Mouse (Mus musculus) kidney, embryonic 15.5 days (tissue): ENCODE measurements at regions not wholly inside any gene's neighbourhood (a gene's known extent, or its start where the extent isn't known, plus 50 kb on each side); places are given as distances from the start of the nearest gene placed in this dataset.
A peak's percentile ranks its signal among the peaks of the same experiment; 100 is the strongest.

Experiments used
- ATAC-seq: fragments of 200-750 bp; cut with Nextera tagmentation; replicated peaks from 2 replicates; pipeline ENCODE4 v1.8.0; 2017; ENCODE audit warnings: moderate TSS enrichment; ENCODE audit not compliant: low FRiP score
- H3K27ac ChIP-seq: fragments of 300-500 bp; sonication (generic); 2 replicates; pipeline ENCODE4 v1.5.1; 2015; ENCODE audit warnings: mild to moderate bottlenecking, inconsistent platforms
- H3K27me3 ChIP-seq: fragments of 300-500 bp; sonication (generic); 2 replicates; pipeline ENCODE4 v1.6.1; 2015; ENCODE audit warnings: inconsistent platforms
- H3K36me3 ChIP-seq: fragments of 300-500 bp; sonication (generic); 2 replicates; pipeline ENCODE4 v1.6.1; 2015; ENCODE audit warnings: inconsistent platforms
- H3K4me1 ChIP-seq: fragments of 300-500 bp; sonication (generic); 2 replicates; pipeline ENCODE4 v1.6.1; 2015; ENCODE audit warnings: inconsistent platforms
- H3K4me2 ChIP-seq: fragments of 300-500 bp; sonication (generic); 2 replicates; pipeline ENCODE4 v1.6.1; 2015; ENCODE audit warnings: moderate library complexity, mild to moderate bottlenecking, inconsistent platforms
- H3K4me3 ChIP-seq: fragments of 300-500 bp; sonication (generic); replicated peaks from 2 replicates; pipeline ENCODE4 v1.5.1; 2015; ENCODE audit warnings: mild to moderate bottlenecking, inconsistent platforms
- H3K9ac ChIP-seq: fragments of 300-500 bp; sonication (generic); 2 replicates; pipeline ENCODE4 v1.6.1; 2015; ENCODE audit warnings: mild to moderate bottlenecking, inconsistent platforms
- H3K9me3 ChIP-seq: fragments of 300-500 bp; sonication (generic); replicated peaks from 2 replicates; pipeline ENCODE4 v1.6.1; 2016; ENCODE audit warnings: inconsistent platforms
- WGBS: fragments of 180-500 bp; shearing (Covaris S2); methylation state at CpG from one replicate; pipeline ENCODE4 v1.1.7; 2015; ENCODE audit warnings: mixed read lengths; 5-methylcytosine and 5-hydroxymethylcytosine counted together

GRCm38 (mm10) chr9:89827564-89827963, 82.1 kb upstream of the Rasgrf1 start:
- ATAC-seq = no peak
- WGBS = 51% methylated on average over 5 of the region's 5 CpGs
- peak overlapping the region; percentile 58 for H3K4me2 ChIP-seq

DNA sequence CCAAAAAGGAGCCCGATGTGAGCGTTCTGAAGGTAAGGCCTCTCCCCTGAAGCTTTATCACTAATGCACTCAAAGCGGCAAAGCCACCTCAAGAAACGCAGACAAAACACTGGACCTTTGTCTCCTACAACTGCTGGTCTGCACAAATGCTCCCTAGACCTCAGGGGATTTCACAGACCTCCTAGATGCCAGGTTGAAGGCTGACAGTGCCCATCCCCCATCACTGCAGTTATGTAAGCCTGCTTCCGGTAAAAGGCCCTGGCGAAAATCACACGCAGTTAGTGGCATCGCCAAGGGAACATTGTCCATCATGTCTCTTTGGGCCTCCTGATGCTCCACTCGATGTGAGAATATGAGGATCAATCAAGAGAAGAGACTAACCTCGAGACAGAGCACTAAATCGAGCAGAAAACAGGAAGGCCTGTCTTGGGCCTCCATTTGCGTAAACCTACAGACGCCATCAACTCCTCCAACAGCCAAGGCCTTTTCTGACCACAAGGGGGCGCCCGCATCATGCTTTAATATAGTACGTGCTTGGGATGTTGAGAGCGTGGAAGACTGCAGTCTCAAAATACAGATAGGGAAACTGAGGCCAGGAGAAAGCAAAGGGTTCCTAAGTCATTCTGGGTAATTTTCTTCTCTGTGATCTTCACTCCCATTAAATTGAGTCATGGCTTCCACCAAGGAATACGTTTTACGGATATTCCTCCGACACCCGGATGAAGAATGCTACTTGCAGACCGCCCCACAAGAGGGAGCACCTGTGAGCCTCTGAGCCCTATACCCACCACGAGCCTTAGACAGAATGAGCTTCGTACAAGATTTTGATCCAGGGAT, 82.8 kb upstream of the Rasgrf1 start:
- H3K9me3 ChIP-seq = no peaks in the 10 kb centered on the region
- H3K27me3 ChIP-seq = 0 out of 2 replicates have a peak, but pooled peaks cover 7% of the 10 kb centered on the region
- peak overlapping the region; percentile 38 for H3K4me3 ChIP-seq
- ATAC-seq = peak; percentile 93
- H3K27ac ChIP-seq = no peak overlapping the region
- WGBS = 34% methylated on average over 24 of the region's 24 CpGs
- H3K4me2 ChIP-seq = peak overlapping the region; percentile 58
- H3K36me3 ChIP-seq = no peaks in the 10 kb centered on the region
- H3K9ac ChIP-seq = no peak overlapping the region
- H3K4me1 ChIP-seq = 0 out of 2 replicates have a peak, but pooled peaks cover under 1% of the 10 kb centered on the region

More at GRCm38 (mm10) chr9:89827564-89827963, 82.1 kb upstream of the Rasgrf1 start:
- Histone ChIP-seq H3K27me3 (0 out of 2 replicates have a peak, but pooled peaks cover 7% of the 10 kb centered on the region), H3K9me3 (no peaks in the 10 kb centered on the region), H3K4me1 (no peaks in the 10 kb centered on the region), H3K36me3 (no peaks in the 10 kb centered on the region), H3K4me3 (no peak overlapping the region), H3K27ac (no peak overlapping the region), H3K9ac (no peak overlapping the region)

DNA sequence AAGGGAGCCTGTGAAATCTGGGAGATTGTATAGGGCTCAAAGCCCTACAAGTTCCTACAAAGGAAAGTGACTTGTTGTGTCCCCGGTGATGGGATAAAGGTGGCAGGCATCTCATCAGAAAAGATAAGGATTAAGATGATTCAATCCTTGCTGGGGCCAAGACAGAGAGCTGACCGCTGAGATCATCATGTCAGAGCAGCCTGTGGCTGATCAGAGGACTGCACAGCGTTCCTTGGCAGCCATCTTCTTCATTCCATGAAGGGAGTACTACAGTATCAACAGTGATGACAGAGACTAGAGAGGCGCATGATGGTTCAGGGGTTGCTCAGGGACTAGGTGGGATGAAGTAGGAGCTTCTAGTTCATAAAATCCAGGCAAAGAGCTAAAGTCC, 83.6 kb upstream of the Ankrd34c start:
- no peaks in the 10 kb centered on the region for H3K36me3 ChIP-seq
- ATAC-seq = no peak
- H3K4me2 ChIP-seq = no peak overlapping the region
- WGBS = 90% methylated on average over 4 of the region's 4 CpGs
- H3K4me1 ChIP-seq = 0 out of 2 replicates have a peak, but pooled peaks cover 2% of the 10 kb centered on the region
- H3K9ac ChIP-seq = no peak overlapping the region
- H3K4me3 ChIP-seq = no peak overlapping the region
- no peaks in the 10 kb centered on the region for H3K9me3 ChIP-seq
- no peak overlapping the region for H3K27ac ChIP-seq
- no peaks in the 10 kb centered on the region for H3K27me3 ChIP-seq

DNA sequence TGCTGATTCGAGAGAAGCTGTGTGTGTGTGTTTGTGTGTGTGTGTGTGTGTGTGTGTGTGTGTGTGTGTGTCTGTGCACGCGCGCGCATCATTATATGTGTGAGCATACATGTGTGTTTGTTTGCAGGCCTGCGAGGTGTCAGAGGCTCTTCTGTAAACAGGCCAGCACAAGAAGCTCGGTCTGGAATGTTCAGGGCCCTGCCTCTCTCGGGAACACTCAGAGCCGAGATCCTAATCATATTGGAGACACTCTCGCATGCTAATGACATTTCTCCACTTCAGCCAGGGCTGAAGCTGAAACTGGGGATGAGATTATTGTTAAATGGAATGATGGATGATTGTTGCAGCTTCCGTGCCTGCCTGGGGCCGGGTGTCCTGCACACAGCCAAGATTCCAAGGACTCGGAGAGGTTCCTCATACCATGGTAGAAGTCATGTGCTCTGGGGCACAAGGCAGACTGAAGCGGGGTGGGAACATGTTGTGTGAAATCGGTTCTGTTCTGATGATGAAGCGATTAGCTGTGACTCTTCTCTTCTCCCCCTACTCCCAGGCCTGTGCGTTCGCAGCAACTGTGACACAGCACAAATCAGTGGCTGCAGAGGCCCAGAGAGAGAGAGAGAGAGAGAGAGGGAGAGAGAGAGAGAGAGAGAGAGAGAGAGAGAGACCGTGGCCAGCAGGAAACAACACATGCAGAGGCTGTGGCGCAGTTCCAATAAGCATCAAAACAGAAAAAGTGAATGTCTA, 83.0 kb upstream of the Ankrd34c start:
- WGBS = 65% methylated on average over 20 of the region's 20 CpGs
- Histone ChIP-seq H3K4me2 (no peak overlapping the region), H3K4me3 (no peak overlapping the region), H3K9ac (no peak overlapping the region), H3K4me1 (0 out of 2 replicates have a peak, but pooled peaks cover 2% of the 10 kb centered on the region), H3K9me3 (no peaks in the 10 kb centered on the region), H3K27ac (no peak overlapping the region), H3K27me3 (no peaks in the 10 kb centered on the region), H3K36me3 (no peaks in the 10 kb centered on the region)
- ATAC-seq = 0 out of 2 replicates have a peak, but pooled peaks have one; percentile 43

DNA sequence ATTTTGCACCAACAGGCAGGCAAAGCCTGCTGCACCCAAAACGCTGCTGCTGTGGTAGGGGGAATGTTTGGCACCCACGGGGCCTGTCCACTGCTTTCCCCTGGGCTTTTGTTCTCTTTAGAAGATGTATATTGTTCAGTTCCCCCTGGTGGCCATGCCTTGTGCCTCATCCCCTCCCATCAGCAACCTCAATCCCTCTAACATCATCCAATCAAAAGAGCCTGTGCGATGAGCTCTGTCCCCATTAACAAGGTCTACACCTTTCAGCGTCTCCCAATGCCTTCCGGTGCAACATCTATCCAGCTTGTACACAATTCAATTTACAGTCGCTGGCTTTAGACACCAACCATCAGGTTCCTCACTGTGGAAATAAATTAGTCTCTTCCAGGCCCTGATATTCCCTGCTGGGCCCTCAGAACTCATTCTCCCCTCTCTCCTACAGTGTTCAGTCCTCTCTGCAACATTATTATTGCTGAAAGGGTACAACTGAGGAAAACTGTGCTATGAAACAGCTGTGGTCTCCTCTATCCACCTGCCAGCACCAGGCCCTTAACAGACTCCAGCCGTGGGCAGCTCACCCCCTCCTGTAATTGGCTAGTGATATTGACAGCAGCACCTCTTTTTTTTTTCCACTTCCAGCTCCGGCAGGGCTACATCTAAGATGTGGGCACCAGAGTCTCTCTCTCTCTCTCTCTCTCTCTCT, 75.5 kb upstream of the Ankrd34c start:
- Histone ChIP-seq H3K4me2 (no peak overlapping the region), H3K4me3 (no peak overlapping the region), H3K27ac (no peak overlapping the region), H3K36me3 (no peaks in the 10 kb centered on the region), H3K4me1 (no peaks in the 10 kb centered on the region), H3K27me3 (no peaks in the 10 kb centered on the region), H3K9me3 (no peaks in the 10 kb centered on the region), H3K9ac (no peak overlapping the region)
- WGBS = 59% methylated on average over 8 of the region's 8 CpGs
- ATAC-seq = no peak

DNA sequence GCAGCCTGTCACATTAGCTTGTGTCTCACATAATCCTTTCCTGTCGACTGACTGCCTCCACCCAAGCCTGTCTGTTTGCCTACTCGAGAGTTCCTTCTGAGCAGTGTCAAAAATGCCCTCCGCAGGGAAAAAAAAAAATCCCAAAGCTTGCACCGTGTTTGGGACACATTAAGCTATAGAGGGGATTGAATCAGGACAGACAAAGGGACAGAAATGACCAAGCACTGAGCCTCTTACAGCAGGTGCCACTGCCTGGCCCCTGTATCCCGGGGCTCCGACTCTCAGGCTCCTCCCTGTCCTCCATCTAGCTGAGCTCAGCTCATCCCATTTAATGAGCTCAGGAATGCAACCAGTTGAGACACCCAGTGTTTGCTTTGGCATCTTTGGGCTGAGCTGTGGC, 69.1 kb upstream of the Ankrd34c start:
- no peaks in the 10 kb centered on the region for H3K4me1 ChIP-seq
- H3K4me2 ChIP-seq = no peak overlapping the region
- 57% methylated on average over 6 of the region's 6 CpGs for WGBS
- H3K36me3 ChIP-seq = no peaks in the 10 kb centered on the region
- H3K4me3 ChIP-seq = no peak overlapping the region
- H3K9me3 ChIP-seq = no peaks in the 10 kb centered on the region
- no peaks in the 10 kb centered on the region for H3K27me3 ChIP-seq
- H3K9ac ChIP-seq = no peak overlapping the region
- ATAC-seq = no peak
- no peak overlapping the region for H3K27ac ChIP-seq

DNA sequence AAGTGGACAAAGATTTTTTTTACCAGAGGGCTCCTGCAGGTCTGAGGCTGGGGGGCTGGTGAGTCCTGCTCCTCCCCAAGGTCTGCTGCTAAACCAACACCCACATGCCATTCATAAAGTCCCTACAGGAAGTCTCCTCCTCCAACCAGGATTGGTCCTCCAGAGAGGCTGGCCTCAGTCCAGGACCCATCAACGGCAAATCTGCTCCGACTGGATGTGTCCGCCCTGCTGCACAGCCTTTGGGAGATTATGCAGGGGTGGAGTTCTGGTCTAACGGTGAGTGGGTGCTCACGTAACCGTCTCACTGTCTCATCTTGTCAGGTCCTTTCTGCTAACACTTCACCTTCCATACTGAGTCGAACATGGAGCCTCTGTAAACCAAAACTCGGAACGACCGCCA, 64.4 kb upstream of the Ankrd34c start:
- Histone ChIP-seq H3K27ac (no peak overlapping the region), H3K9me3 (no peaks in the 10 kb centered on the region), H3K27me3 (no peaks in the 10 kb centered on the region), H3K4me2 (no peak overlapping the region), H3K36me3 (no peaks in the 10 kb centered on the region), H3K4me1 (no peaks in the 10 kb centered on the region), H3K9ac (no peak overlapping the region), H3K4me3 (no peak overlapping the region)
- no peak for ATAC-seq
- WGBS = 84% methylated on average over 10 of the region's 10 CpGs

- no peak for ATAC-seq
- Histone ChIP-seq H3K36me3 (no peaks in the 10 kb centered on the region), H3K4me3 (no peak overlapping the region), H3K4me1 (no peaks in the 10 kb centered on the region), H3K27ac (no peak overlapping the region), H3K9ac (no peak overlapping the region), H3K4me2 (no peak overlapping the region), H3K9me3 (no peaks in the 10 kb centered on the region), H3K27me3 (no peaks in the 10 kb centered on the region)
- WGBS = 8% methylated on average over 6 of the region's 6 CpGs
Measured at GRCm38 (mm10) chr9:89793018-89793417, 54.7 kb upstream of the Ankrd34c start.

- H3K9ac ChIP-seq = no peak overlapping the region
- H3K36me3 ChIP-seq = no peaks in the 10 kb centered on the region
- H3K9me3 ChIP-seq = no peaks in the 10 kb centered on the region
- H3K4me1 ChIP-seq = no peaks in the 10 kb centered on the region
- no peak overlapping the region for H3K27ac ChIP-seq
- no peaks in the 10 kb centered on the region for H3K27me3 ChIP-seq
- H3K4me2 ChIP-seq = no peak overlapping the region
- WGBS = 65% methylated on average over 5 of the region's 5 CpGs
- H3K4me3 ChIP-seq = no peak overlapping the region
- no peak for ATAC-seq
Measured at GRCm38 (mm10) chr9:89789926-89790325, 51.7 kb upstream of the Ankrd34c start.

DNA sequence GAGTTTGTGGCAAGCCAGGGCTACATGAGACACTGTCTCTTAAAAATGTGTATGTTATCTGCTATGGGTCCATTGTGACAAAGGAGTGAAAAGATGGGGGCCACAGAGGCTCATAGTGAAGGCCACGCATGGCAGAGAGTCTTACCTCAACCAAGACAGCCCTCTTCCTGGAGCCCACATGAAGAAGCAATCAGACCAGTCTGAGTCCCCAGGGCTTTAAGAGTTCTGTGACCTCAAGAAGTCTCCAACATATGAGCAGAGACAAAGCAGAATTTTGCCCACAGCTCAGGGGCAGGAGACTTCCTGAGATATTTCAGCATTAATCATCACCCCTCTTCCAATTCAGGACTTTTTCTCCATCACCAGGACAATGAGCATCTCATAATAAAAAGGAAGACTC, 50.4 kb upstream of the Ankrd34c start:
- H3K36me3 ChIP-seq = no peaks in the 10 kb centered on the region
- H3K4me2 ChIP-seq = no peak overlapping the region
- H3K4me3 ChIP-seq = no peak overlapping the region
- no peaks in the 10 kb centered on the region for H3K4me1 ChIP-seq
- H3K9ac ChIP-seq = no peak overlapping the region
- H3K27me3 ChIP-seq = no peaks in the 10 kb centered on the region
- 90% methylated on average over 1 of the region's 1 CpGs for WGBS
- no peaks in the 10 kb centered on the region for H3K9me3 ChIP-seq
- ATAC-seq = no peak
- no peak overlapping the region for H3K27ac ChIP-seq
